Mouse (Mus musculus) left cerebral cortex, adult 18-20 months (tissue): ENCODE measurements around the gene Il25. TPM values are rescaled to one million over a fixed set of nuclear protein-coding genes. Genes with fewer than 3 reads are reported as not detected.
"Not testable (repeated sequence)": the region's sequence is repeated elsewhere in the genome, so short reads cannot be mapped to it uniquely, and the experiment has no call there.

Source experiments
- DNase-seq, 2 experiments: peaks; one replicate each; pipeline ENCODE4 v3.0.0; 2021 to 2022; ENCODE audit warnings: low spot score in 2 of 2, mixed read lengths in 1 of 2
- total RNA-seq, 2 experiments: library from RNA; stranded (reverse); gene quantifications; 2 replicates each; pipeline ENCODE4 v1.2.3; 2021

Il25 gene
- total RNA-seq, 2 experiments from 2014 or later = 0.33 TPM; not detected in 1

GRCm38 (mm10) chr14:54951587-54951986 is 19.1 kb downstream of the Il25 start:
- DNase-seq = no peak

GRCm38 (mm10) chr14:54953664-54954206 is 21.2 kb downstream of the Il25 start:
- DNase-seq = no peak

- DNase-seq = no peak
Observed at GRCm38 (mm10) chr14:54954474-54954873, 22.0 kb downstream of the Il25 start.

DNA sequence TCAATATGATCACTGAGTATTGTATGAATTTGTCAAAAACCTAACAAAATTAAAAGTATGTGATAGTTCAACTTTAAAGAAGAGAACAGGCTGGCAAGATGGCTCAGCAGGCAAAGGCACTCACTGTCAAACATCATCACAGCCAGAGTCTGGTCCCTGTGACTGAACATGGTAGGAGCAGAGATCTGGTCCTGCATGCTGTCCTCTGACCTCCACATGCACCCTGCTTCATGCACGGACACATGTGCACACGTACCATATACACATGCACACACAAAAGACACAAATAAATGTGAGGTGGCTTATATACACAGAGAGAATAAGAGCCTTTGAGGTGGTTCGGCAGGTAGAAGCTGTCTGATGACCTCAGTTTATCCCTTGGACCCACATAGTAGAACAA is 23.0 kb downstream of the Il25 start:
- DNase-seq = no peak

DNA sequence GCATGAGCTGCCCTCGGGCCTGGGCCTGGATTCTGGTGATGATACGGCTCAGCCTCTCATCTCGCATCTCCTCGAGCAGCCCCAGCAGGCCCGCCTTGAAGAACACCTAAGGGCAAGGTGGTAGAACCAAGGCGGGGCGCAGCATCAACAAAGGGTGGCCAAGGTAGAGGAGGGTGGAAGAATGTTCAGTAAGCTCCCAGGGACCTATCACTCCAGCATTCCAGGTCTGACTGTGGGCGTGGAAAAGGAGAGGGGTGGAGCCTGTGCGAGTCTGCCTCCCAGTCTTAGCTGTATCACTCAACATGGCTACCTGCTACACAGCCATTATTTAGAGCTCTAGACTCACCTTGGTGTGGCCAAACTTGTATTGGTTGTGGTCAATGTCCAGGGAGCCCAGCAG is 24.0 kb downstream of the Il25 start:
- DNase-seq = no peak

DNA sequence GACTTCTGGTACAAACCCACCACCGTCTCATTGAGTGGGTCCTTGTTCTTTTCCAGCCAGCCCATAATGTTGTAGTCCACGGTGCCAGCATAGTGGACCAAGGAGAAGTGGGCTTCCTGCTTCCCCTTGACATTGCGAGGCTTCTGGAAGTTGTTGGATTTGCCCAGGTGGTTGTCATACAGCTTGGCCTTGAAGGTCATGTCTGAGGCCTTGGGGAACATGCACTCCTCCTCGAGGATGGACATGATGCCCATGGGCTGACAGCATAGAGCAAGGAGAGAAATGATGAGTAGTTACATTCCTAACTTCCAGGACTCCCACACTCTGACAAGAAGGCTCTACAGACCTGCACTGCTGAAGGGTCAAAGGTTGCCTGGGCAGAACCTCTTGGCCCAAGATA is 26.0 kb downstream of the Il25 start:
- DNase-seq = no peak

GRCm38 (mm10) chr14:54959197-54959596 is 26.7 kb downstream of the Il25 start:
- DNase-seq = no peak

DNA sequence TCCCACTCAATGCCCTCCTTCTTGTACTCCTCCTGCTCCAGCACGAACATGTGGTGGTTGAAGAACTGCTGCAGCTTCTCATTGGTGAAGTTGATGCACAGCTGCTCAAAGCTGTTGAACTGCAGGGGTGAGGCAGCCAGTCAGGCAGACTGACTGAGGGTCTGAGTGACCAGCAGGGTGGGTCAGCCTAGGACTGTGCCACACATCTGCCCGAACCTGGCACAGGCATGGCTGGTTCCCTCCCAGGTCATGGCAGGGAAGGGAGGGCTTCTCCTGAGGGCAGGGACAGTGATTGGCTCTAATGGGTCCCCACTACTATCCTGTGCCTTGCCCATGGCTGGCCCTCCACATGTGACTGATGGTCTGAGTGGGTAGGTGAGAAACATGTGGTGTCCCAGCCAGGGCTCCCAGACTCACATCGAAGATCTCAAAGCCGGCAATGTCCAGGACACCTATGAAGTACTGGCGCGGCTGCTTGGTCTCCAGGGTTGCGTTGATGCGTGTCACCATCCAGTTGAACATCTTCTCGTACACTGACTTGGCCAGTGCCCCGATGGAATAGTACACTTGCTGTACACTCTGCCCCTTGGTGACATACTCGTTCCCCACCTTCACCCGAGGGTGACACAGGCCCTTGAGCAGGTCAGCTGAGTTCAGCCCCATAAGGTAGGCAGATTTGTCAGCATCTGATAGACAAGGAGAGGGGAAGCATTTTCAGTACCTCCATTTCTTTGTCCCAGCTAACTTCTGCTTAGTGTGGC is 27.5 kb downstream of the Il25 start:
- DNase-seq = not testable (repeated sequence)

GRCm38 (mm10) chr14:54960769-54961168 is 28.3 kb downstream of the Il25 start:
- no peak for DNase-seq

DNA sequence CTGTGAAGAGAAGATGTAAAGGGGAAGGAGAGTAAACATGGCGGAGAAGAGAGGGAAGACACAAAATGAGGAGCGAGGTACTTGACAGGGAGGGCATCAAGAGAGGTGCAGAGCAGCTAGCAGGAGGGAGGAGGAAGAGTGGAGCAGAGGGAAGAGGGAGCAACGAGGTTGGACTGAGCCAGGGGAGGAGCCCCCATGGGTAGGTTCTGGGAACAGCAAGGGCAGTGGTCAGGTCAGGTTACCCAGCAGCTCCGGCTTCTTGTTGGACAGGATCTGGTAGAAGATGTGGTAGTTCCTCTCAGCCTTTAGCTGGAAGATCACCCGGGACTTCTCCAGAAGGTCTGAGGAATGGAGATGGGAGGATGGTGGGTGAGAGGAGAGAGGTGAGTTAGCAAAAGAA is 29.0 kb downstream of the Il25 start:
- DNase-seq = no peak

DNA sequence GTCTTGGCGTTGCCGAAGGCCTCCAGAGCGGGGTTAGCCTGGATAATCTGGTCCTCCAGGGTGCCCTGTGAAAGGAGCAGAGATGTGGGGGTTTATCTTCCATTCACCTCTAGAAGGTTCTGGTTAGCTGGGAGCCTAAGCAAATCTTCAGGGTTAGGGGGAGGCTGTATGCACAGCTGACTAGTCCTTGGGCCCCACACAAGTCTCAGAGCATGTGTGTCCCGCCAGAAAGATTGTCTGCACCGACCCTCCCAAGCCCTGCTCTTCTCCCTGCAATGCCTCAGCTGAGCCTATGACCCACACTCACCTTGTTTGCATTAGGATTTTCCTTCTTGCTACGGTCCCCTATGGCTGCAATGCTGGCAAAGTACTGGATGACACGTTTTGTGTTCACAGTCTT is 30.2 kb downstream of the Il25 start:
- no peak for DNase-seq

GRCm38 (mm10) chr14:54963727-54964126 is 31.2 kb downstream of the Il25 start:
- DNase-seq = no peak

GRCm38 (mm10) chr14:54965044-54965443 is 32.5 kb downstream of the Il25 start:
- no peak for DNase-seq

DNA sequence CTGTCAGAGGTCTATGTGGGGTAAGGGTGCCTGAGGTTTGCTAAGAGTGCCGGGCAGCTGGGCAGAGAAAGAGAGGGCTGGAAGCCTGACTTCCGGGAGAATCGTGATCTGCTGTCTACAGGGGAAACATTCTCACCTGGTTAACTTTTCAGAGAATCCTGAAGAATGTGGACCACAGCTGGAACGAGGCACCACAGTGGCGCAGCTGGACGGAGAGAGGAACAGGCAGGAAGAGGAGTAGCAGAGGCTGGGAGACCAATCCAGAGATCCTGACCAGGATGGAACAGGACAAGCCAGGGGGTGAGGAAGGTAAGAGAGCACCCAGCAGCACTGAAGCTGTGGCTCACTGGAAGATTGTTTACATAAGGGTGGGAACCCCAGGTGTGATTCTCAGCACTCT is 33.1 kb downstream of the Il25 start:
- DNase-seq = no peak

GRCm38 (mm10) chr14:54966320-54966977 is 34.0 kb downstream of the Il25 start, which contains the start of gene Myh6:
TSS of gene Myh6 (minus strand) at chr14:54966927.
- no peak for DNase-seq

- no peak for DNase-seq
Observed at GRCm38 (mm10) chr14:54967874-54968273, 35.4 kb downstream of the Il25 start.

- no peak for DNase-seq
Observed at GRCm38 (mm10) chr14:54968344-54968743, 35.8 kb downstream of the Il25 start.

DNA sequence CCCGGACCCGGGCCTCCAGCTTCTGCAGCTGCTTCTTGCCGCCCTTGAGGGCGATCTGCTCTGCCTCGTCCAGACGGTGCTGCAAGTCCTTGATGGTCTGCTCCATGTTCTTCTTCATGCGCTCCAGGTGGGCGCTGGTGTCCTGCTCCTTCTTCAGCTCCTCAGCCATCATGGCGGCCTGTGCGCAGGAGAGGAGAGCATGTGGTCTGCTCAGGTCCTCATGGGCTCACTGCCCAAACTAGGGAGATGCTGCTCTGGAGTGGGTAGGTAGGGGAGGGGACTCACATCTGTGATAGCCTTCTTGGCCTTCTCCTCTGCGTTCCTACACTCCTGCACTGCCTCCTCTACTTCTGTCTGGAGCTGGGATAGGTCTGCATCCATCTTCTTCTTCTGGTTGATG is 40.3 kb downstream of the Il25 start:
- DNase-seq = not testable (repeated sequence)

- DNase-seq = peak in 1 of 2 experiments; percentile 21
Observed at GRCm38 (mm10) chr14:54974068-54974791, 41.7 kb downstream of the Il25 start.

DNA sequence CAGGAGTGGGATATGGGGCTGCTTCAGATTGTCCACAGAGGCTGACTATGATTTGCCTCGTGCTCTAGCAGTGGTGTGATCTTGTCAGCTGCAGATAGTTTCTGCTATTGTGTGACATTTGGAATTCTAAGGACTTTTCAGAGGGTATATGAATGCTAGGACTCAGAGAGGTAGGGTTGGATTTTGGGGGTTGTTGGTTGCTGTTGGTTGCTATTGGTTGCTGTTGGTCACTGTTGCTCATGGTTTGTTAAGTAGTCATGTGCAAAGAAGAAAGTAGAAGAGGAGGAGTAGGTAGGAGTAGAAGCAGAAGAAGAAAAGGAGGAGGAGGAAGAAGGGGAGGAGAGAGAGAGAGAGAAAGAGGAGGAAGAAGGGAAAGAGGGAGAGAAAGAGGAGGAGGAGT is 44.1 kb downstream of the Il25 start, which contains the start of gene Gm17428:
TSS of gene Gm17428 (plus strand) at position 301 of the 400 bp plus-strand sequence.
- DNase-seq = no peak

DNA sequence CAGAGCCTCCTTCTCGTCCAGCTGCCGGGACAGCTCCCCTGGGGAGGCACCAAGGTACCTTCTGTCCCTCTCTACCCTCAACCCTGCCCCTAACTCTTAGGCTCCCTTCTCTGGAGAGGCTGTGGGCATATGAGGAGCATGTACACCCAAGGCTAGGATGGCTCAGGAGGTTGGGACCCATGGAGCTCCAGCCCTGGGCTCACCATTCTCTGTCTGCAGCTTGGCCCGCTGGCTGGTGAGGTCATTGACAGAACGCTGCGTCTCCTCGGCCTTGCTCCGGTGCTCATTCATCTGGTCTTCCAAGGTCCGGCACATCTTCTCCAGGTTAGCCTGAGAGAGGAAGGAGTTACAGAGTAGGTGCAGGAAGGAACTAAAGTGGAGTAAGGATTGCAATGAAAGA is 46.2 kb downstream of the Il25 start:
- no peak for DNase-seq

DNA sequence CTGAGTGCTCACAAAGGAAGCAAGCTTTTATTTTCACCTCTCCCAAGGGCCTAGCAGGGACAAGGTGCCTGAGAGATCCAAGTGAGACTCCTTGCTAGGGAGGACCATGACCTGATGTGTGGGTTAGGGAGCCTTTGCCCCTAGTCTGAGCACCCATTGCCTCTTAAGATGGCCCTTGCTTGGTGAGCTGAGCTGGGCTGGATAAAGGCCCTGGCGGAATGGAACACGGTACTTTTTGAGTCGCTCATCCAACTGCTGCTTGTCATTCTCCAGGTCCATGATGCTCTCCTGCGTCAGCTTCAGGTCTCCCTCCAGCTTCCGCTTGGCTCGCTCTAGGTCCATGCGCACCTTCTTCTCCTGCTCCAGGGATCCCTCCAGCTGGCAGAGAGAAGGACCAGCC is 49.4 kb downstream of the Il25 start:
- no peak for DNase-seq
